Mouse (Mus musculus) neural tube, embryonic 13.5 days (tissue): ENCODE measurements around the gene Hist1h1d. TPM values are rescaled to one million over a fixed set of nuclear protein-coding genes. Genes with fewer than 3 reads are reported as not detected.
A peak's percentile ranks its signal among the peaks of the same experiment; 100 is the strongest.
"Not testable (repeated sequence)": the region's sequence is repeated elsewhere in the genome, so short reads cannot be mapped to it uniquely, and the experiment has no call there.

Experiments
- ATAC-seq: fragments of 200-750 bp; cut with Nextera tagmentation; 2 replicates; pipeline ENCODE4 v1.8.0; 2017; ENCODE audit warnings: low read depth, mild to moderate bottlenecking, moderate TSS enrichment, moderate library complexity
- H3K27ac ChIP-seq: fragments of 300-500 bp; sonication (generic); replicated peaks from 2 replicates; pipeline ENCODE4 v1.5.1; 2015; ENCODE audit warnings: moderate library complexity, mild to moderate bottlenecking, inconsistent platforms
- H3K27me3 ChIP-seq: fragments of 300-500 bp; sonication (generic); 2 replicates; pipeline ENCODE4 v1.6.1; 2015; ENCODE audit warnings: mild to moderate bottlenecking, inconsistent platforms
- H3K36me3 ChIP-seq: fragments of 300-500 bp; sonication (generic); 2 replicates; pipeline ENCODE4 v1.6.1; 2015; ENCODE audit warnings: mild to moderate bottlenecking, inconsistent platforms
- H3K4me1 ChIP-seq: fragments of 300-500 bp; sonication (generic); replicated peaks from 2 replicates; pipeline ENCODE4 v1.6.1; 2015; ENCODE audit warnings: inconsistent platforms
- H3K4me2 ChIP-seq: fragments of 300-500 bp; sonication (generic); 2 replicates; pipeline ENCODE4 v1.6.1; 2015; ENCODE audit warnings: inconsistent platforms, mild to moderate bottlenecking, moderate library complexity
- H3K4me3 ChIP-seq: fragments of 300-500 bp; sonication (generic); 2 replicates; pipeline ENCODE4 v1.5.1; 2015; ENCODE audit warnings: mild to moderate bottlenecking, inconsistent platforms
- H3K9ac ChIP-seq: fragments of 300-500 bp; sonication (generic); 2 replicates; pipeline ENCODE4 v1.6.1; 2015; ENCODE audit warnings: moderate library complexity, mild to moderate bottlenecking, inconsistent platforms
- H3K9me3 ChIP-seq: fragments of 300-500 bp; sonication (generic); 2 replicates; pipeline ENCODE4 v1.6.1; 2016; ENCODE audit warnings: inconsistent platforms
- WGBS: fragments of 180-500 bp; shearing (Covaris S2); methylation state at CpG from one replicate; pipeline ENCODE4 v1.1.7; 2015; 5-methylcytosine and 5-hydroxymethylcytosine counted together
- polyA plus RNA-seq: library from polyadenylated mRNA; unstranded; fragments of >200 nt; fragmentation: Nextera tagmentation; extraction: Ambion mirVana; gene quantifications from 2 replicates; pipeline ENCODE4 v1.2.1, GENCODE M21; 2015

The Hist1h1d gene
- polyA plus RNA-seq, 1 experiment from 2014 or later = 0.22 TPM

DNA sequence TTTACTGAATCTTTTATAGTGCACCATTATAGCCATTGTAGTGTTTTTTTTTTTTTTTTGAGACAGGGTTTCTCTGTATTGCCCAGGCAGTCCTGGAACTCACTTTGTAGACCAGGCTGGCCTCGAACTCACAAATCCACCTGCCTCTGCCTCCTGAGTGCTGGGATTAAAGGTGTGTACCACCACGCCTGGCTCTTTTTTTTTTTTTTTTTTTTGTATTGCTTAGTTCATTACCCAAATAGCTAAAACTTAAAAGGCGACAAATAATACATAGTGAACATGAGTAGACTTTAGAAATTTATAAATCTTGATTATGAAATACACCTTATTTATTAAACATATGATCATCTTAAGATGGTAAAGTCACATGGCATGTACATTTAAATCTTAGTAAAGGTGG, 11.6 kb upstream of the Hist1h1d start:
- 90% methylated on average over 3 of the region's 3 CpGs for WGBS

DNA sequence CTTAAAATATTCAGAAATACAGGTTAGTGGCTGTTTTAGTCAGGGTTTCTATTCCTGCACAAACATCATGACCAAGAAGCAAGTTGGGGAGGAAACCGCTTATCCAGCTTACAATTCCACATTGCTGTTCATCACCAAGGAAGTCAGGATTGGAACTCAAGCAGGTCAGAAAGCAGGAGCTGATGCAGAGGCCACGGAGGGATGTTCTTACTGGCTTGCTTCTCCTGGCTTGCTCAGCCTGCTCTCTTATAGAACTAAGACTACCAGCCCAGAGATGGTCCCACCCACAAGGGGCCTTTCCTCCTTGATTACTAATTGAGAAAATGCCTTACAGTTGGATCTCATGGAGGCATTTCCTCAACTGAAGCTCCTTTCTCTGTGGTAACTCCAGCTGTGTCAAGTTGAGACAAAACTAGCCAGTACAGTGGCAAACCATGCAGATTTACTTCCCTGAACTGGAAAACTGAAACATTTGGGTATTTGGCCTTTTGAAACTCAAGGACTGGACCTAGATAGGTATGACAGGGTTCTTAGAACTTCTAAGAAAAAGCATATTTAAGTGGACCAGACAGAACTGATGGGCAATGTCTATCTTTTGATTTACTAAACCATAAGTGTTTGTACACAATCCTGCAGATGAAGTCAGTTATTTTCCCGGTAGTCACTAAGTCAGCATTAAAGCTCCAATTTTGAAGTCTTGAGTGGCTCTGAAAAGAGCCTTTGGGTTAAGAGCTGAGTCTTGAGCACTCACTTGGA, 10.7 kb upstream of the Hist1h1d start:
- 6% methylated on average over 3 of the region's 3 CpGs for WGBS
- peak overlapping the region; percentile 74 for H3K27ac ChIP-seq
- H3K36me3 ChIP-seq, H3K9me3 ChIP-seq, ATAC-seq, H3K27me3 ChIP-seq, H3K4me1 ChIP-seq: not testable (repeated sequence)
- H3K9ac ChIP-seq = peak overlapping the region; percentile 66
- peak overlapping the region; percentile 67 for H3K4me2 ChIP-seq
- H3K4me3 ChIP-seq = peak overlapping the region; percentile 46

More for the DNA sequence above, 11.6 kb upstream of the Hist1h1d start:
- Histone ChIP-seq H3K4me3 (no peak overlapping the region), H3K9me3 (no peaks in the 10 kb centered on the region), H3K27me3 (no peaks in the 10 kb centered on the region), H3K4me2 (no peak overlapping the region), H3K36me3 (no peaks in the 10 kb centered on the region), H3K9ac (no peak overlapping the region), H3K4me1 (peaks cover 13% of the 10 kb centered on the region), H3K27ac (no peak overlapping the region)
- ATAC-seq = no peak

DNA sequence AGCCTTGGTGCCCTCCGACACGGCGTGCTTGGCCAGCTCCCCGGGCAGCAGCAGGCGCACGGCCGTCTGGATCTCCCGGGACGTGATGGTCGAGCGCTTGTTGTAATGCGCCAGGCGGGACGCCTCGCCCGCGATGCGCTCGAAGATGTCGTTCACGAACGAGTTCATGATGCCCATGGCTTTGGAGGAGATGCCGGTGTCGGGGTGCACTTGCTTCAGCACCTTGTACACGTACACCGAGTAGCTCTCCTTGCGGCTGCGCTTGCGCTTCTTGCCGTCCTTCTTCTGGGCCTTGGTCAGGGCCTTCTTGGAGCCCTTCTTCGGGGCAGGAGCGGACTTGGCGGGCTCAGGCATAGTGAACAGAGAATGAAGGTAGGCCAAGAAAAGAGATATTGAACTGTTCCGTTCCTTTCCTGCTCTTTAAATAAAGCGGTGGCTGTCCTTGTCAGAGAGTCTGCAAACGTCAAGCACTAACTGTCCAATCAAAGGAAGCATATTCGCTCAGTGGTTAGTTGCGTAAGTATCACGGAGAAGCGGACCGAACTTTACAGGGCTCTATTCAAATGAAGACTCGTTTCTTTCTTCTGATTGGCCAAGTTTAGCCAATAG, 10.0 kb upstream of the Hist1h1d start, which contains the start of gene Hist1h2bh:
Gene Hist1h2bh, minus strand, starts transcription at position 394 of the 609 bp plus-strand sequence.
- peak; percentile 90 for ATAC-seq
- H3K9ac ChIP-seq = peak within 1 kb of the TSS; percentile 67
- not testable (repeated sequence) for H3K36me3 ChIP-seq, H3K27me3 ChIP-seq, H3K4me1 ChIP-seq, H3K9me3 ChIP-seq
- H3K4me3 ChIP-seq = peak within 1 kb of the TSS; percentile 48
- H3K4me2 ChIP-seq = peak within 1 kb of the TSS; percentile 67
- peak within 1 kb of the TSS; percentile 92 for H3K27ac ChIP-seq
- WGBS = under 1% methylated on average over 34 of the region's 42 CpGs

DNA sequence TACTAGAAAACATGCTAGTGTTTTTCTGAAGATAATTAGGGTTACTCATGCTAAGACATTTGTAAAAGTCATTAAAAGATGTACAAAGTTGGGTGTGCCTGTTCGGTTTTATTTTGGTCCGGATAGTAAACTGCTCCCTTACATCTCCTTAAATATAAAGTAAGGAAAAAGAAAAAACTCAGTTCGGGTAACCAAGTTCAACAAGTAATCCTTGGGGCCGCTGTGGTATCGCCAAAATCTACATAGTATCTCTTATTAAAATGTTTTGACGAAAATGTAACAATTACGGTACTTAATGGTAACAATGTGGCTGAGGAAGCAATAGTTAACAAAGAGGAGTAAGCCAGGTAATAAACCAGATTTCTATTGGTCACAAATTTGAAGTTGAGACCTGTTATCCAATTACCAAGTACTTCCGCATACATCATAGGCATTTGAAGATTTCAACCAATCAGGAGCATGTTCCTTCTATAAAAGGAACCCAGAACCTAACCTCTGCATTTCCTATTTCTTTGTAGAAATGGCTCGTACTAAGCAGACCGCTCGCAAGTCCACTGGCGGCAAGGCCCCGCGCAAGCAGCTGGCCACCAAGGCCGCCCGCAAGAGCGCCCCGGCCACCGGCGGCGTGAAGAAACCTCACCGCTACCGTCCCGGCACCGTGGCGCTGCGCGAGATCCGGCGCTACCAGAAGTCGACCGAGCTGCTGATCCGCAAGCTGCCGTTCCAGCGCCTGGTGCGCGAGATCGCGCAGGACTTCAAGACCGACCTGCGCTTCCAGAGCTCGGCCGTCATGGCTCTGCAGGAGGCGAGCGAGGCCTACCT, 8.9 kb upstream of the Hist1h1d start, which contains the start of gene Hist1h3f:
Gene Hist1h3f, plus strand, starts transcription at position 88 of the 822 bp plus-strand sequence.
- H3K36me3 ChIP-seq = no peaks in the 10 kb centered on the region
- H3K4me2 ChIP-seq = peak within 1 kb of the TSS; percentile 67
- peak within 1 kb of the TSS; percentile 92 for H3K27ac ChIP-seq
- ATAC-seq = peak; percentile 95
- H3K4me1 ChIP-seq = peaks cover 6% of the 10 kb centered on the region
- H3K9ac ChIP-seq = peak within 1 kb of the TSS; percentile 78
- no peaks in the 10 kb centered on the region for H3K9me3 ChIP-seq
- peak within 1 kb of the TSS; percentile 48 for H3K4me3 ChIP-seq
- H3K27me3 ChIP-seq = no peaks in the 10 kb centered on the region
- under 1% methylated on average over 31 of the region's 45 CpGs for WGBS

DNA sequence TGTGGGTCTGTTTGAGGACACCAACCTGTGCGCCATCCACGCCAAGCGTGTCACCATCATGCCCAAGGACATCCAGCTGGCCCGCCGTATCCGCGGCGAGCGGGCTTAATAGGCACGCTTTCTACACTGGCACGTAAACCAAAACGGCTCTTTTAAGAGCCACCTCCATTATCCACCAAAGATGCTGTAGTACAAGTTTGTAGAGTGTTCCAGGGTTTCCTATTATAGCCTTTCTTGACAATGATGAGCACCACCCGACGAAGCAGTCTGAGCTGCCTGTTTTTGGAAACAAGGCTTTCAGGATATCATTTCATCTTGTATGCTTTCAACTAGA, 8.3 kb upstream of the Hist1h1d start:
- H3K4me2 ChIP-seq = peak overlapping the region; percentile 67
- H3K27ac ChIP-seq = peak overlapping the region; percentile 92
- H3K4me1 ChIP-seq, H3K36me3 ChIP-seq, H3K27me3 ChIP-seq, H3K9me3 ChIP-seq: not testable (repeated sequence)
- WGBS = under 1% methylated on average over 14 of the region's 14 CpGs
- peak overlapping the region; percentile 78 for H3K9ac ChIP-seq
- peak; percentile 45 for ATAC-seq
- peak overlapping the region; percentile 48 for H3K4me3 ChIP-seq

DNA sequence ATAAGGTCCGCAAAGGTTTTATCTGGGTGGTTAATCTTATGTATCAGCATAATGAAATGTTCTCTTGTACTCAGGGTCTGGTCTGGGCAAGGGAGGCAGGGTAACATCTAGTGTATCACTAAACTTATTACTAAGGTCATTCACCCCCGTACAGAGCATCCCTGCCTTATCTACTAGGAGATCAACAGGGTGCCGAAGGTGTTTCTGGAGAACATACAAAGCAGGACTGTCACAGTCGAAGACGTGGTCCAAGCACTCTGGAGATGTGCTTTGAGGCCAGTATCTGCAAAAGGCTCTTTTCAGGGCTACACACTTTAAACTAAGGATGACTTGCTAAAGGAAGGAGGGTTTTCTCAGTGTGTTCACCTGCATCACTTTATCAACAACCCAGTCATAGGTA, 6.4 kb upstream of the Hist1h1d start:
- H3K27ac ChIP-seq = no peak overlapping the region
- H3K4me2 ChIP-seq = no peak overlapping the region
- no peak overlapping the region for H3K4me3 ChIP-seq
- WGBS = 84% methylated on average over 5 of the region's 5 CpGs
- H3K9me3 ChIP-seq = no peaks in the 10 kb centered on the region
- peaks cover 12% of the 10 kb centered on the region for H3K4me1 ChIP-seq
- no peak for ATAC-seq
- H3K27me3 ChIP-seq = no peaks in the 10 kb centered on the region
- H3K9ac ChIP-seq = no peak overlapping the region
- H3K36me3 ChIP-seq = no peaks in the 10 kb centered on the region

DNA sequence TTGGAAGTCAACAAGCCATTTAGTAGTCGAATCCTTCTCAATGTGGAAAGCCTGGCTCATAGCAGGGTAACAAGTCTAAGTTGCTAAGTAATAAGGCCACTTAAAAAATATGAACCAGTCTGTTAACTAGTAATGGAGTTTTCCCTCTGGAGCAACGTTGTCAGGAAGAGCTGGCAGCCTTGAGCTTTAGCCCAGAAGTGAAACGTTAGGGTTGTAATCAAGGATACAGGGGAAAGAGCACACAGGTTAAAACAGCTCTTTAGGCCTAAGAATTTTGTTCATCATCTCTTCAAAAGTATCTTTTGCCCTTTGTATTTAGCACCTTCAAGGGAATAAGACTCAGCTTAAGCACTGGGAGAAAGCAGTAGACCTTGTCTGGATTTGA, 2.3 kb upstream of the Hist1h1d start:
- H3K4me1 ChIP-seq = peaks cover 27% of the 10 kb centered on the region
- ATAC-seq = no peak
- peak overlapping the region; percentile 65 for H3K4me2 ChIP-seq
- no peaks in the 10 kb centered on the region for H3K36me3 ChIP-seq
- H3K9me3 ChIP-seq = no peaks in the 10 kb centered on the region
- WGBS = 3% methylated on average over 3 of the region's 3 CpGs
- peak overlapping the region; percentile 46 for H3K4me3 ChIP-seq
- peak overlapping the region; percentile 90 for H3K27ac ChIP-seq
- peak overlapping the region; percentile 69 for H3K9ac ChIP-seq
- H3K27me3 ChIP-seq = no peaks in the 10 kb centered on the region

DNA sequence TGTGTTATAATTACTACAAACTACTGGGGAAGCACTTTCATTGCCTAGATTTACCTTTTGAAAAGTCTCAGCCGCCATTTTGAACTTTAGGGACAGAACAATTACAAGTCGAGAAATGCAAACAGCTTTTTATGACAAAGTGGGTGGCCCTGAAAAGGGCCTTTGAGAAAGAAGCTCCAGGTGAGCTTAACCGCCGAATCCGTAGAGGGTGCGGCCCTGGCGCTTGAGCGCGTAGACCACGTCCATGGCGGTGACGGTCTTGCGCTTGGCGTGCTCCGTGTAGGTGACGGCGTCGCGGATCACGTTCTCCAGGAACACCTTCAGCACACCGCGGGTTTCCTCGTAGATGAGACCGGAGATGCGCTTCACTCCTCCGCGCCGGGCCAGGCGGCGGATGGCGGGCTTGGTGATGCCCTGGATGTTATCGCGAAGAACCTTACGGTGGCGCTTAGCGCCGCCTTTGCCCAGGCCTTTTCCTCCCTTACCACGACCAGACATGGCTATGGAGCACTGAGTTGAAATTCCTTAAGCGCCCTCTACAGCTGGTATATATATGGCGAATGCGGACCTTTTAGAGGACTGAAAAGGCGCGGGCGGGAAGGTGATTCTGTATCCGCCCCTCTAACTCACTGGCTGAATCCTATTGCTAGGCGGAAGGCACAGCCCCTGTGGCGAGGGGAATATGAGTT, 1.8 kb upstream of the Hist1h1d start, which contains the start of gene Hist1h4f:
Gene Hist1h4f, minus strand, starts transcription at position 503 of the 689 bp plus-strand sequence.
- Histone ChIP-seq H3K4me3 (peak within 1 kb of the TSS; percentile 46), H3K4me1 (peaks cover 28% of the 10 kb centered on the region), H3K9ac (peak within 1 kb of the TSS; percentile 69), H3K4me2 (peak within 1 kb of the TSS; percentile 65), H3K27ac (peak within 1 kb of the TSS; percentile 90)
- not testable (repeated sequence) for H3K27me3 ChIP-seq, H3K36me3 ChIP-seq, H3K9me3 ChIP-seq
- peak; percentile 88 for ATAC-seq
- WGBS = under 1% methylated on average over 47 of the region's 47 CpGs

DNA sequence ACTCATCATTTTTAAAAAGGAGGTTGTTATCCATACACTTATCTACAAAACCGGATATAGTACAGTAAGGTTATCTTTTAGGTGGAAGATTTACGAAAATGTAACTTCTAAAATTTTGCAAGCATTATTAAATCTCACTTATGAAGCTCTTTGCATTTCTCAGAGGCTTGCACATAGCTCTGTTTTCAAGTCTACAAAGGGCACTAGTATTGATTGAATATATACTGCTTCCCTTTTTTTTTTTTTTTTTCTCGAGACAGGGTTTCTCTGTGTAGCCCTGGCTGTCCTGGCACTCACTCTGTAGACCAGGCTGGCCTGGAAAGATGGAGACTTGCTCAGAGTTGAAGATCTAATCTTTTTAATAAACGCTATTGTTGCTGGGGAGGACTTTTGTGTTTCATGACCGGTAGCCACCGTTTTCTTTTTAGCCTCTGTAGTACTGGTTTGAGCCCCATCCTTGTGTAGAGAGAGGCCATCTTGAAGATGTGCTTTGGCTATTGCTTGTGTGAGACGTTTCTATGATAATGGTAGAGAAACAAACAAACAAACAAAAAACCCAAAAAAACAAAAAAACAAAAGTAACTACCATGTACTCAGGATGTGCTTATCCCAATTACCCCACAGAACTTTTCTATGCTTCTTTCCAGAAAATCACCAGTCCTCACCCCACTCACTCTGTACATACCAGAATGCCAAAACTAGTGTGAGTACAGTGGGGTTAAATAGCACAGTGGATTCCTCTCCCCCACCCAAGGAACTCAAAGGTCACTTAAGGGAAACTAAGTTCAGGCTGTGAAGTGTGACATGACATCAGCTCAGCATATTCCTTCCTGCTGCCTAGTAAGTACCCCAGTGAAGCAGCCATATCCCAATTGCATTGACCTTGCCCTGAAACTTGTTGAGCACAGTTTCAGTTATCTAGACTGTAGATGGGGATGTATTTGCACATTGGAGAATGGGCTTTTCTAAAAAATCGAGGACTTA, 839 bp upstream of the Hist1h1d start:
- peaks cover 36% of the 10 kb centered on the region for H3K4me1 ChIP-seq
- no peaks in the 10 kb centered on the region for H3K36me3 ChIP-seq
- 50% methylated on average over 8 of the region's 8 CpGs for WGBS
- no peaks in the 10 kb centered on the region for H3K9me3 ChIP-seq
- H3K4me2 ChIP-seq = peak overlapping the region; percentile 65
- 0 out of 2 replicates have a peak overlapping the region, but pooled peaks have one; percentile 69 for H3K9ac ChIP-seq
- peak overlapping the region; percentile 90 for H3K27ac ChIP-seq
- H3K4me3 ChIP-seq = peak overlapping the region; percentile 46
- no peak for ATAC-seq
- no peaks in the 10 kb centered on the region for H3K27me3 ChIP-seq

DNA sequence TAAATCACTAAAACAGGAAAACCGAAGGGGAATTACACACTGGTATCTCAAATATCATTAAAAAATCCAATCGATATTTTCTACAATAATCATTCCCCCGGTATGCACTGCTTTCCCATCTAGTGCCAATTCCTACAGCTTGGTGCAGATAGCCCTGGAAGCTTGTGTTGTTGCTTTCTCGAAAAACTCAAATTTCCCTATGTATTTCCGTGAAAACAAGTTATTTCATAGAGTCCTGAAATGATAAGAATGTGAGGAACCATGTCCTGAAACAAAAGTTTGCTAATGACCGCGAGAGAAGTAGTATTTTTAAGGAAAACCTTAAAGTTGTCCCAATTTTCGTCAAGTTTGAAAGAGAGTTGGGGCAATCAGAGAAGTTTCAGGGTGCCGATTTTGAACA, 1.3 kb downstream of the Hist1h1d start:
- Histone ChIP-seq H3K36me3 (no peaks in the 10 kb centered on the region), H3K4me3 (peak overlapping the region; percentile 53), H3K9ac (peak overlapping the region; percentile 82), H3K4me1 (peaks cover 36% of the 10 kb centered on the region), H3K9me3 (no peaks in the 10 kb centered on the region), H3K27me3 (no peaks in the 10 kb centered on the region), H3K4me2 (peak overlapping the region; percentile 100), H3K27ac (peak overlapping the region; percentile 93)
- 25% methylated on average over 9 of the region's 9 CpGs for WGBS
- no peak for ATAC-seq
